Mouse (Mus musculus): ENCODE data around the gene Hist2h4. TPM values are rescaled to one million over a fixed set of nuclear protein-coding genes. Genes with fewer than 3 reads are reported as not detected.
A peak's percentile ranks its signal among the peaks of the same experiment; 100 is the strongest.

Hist2h4 gene
- total RNA-seq, 2 experiments from 2014 or later = 26.9 to 103 TPM

DNA sequence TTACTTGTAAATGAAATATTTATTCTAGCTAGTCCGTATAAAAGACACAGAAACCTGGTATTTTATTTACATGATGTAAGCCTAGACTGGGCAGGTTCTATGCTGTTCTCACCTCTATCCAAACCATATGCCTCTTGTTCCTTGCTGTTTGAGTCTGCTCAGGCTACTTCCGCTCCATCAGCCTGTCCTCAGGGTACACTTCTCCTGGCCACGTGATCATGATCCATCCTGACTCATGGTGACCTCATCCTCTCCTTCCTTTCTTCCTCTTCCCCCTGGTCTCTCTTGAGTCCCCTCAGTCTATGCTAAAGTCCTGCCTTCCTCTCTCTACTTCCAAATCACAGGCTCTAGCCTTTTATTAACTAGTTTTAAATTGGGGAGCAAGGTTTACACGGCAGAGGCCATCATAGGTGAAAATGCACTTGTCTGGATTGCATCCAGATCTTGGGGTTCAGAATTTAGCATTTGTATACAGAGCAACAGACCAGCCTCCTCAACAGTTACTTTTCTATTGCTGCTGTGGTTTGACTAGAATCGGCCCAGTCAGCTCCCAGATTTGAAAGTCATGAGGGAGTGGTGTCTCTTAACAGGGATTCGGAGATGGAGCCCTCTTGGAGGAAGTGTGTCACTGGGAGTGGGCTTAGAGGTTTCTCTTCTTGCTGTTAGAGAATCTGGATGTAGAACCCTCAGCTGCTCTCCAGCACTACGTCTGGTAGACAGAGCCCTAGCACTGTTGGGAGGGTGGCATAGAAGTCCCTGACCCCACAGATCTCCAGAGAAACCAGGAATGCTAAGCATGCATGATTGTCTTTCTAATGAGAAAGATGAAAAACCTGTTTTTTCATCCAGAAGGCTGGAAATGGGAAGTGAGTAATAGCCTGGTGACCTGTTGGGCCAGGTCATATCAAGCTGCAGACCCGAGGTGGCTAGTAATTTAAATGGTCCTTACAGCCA, 36.1 kb downstream of the Hist2h4 start:
- ATAC-seq (replicated peaks; ENCODE audit: poor library complexity, severe bottlenecking) = peak; percentile 87

DNA sequence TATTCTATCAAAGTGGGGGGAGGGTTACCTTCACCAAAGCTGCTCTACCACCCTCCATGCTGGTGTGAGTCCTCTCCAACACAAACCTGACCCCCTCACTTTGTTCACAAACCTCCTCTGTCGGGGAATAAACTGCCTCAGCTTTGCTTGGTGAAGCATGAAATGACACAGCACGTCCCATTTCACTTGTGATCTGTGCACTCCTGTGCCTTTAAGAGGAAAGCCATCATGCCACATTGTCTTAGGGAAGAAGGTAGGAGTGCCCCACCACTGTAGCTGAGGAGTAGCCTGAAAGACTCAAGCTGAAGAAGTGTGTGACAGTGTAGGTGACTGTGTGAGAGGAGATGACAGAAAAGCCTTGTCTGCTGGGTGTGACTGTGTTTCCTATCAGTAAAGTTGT, 37.7 kb downstream of the Hist2h4 start:
- no peak for ATAC-seq (replicated peaks; ENCODE audit: poor library complexity, severe bottlenecking)

DNA sequence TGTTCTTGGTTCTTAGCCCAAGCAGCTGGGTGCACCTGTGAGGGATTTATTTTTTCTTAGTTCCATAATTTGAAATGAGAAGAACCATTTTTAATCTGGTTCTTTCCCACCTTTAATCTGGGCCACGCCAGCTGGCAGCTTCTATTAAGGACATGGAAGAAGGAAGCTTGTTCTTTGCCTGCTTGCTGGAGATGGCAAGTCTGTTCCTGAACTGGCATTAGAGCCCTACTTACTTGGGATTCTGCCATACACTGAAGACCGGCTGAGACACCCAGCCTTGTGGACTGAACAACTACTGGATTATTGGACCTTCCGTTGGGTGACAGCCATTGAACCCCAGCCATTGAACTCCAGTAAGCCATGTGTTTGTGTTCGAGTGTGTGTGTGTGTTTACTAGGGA, 40.3 kb downstream of the Hist2h4 start:
- ATAC-seq (replicated peaks; ENCODE audit: poor library complexity, severe bottlenecking) = no peak

GRCm38 (mm10) chr3:96221640-96222038, 41.5 kb downstream of the Hist2h4 start:
- ATAC-seq (replicated peaks; ENCODE audit: poor library complexity, severe bottlenecking) = peak; percentile 0; the same call in 1 of the 2 replicates

GRCm38 (mm10) chr3:96220765-96221639, 42.1 kb downstream of the Hist2h4 start, which contains the start of the genes Hist2h2ac and Hist2h2be:
Hist2h2ac (minus strand) TSS chr3:96220880.
Hist2h2be (plus strand) TSS chr3:96221119.
- ATAC-seq (replicated peaks; ENCODE audit: poor library complexity, severe bottlenecking) = peak; percentile 78

GRCm38 (mm10) chr3:96220131-96220764, 42.9 kb downstream of the Hist2h4 start:
- ATAC-seq (replicated peaks; ENCODE audit: poor library complexity, severe bottlenecking) = peak; percentile 5; the same call in 1 of the 2 replicates

- peak; percentile 52 for ATAC-seq (replicated peaks; ENCODE audit: poor library complexity, severe bottlenecking)
These were observed 43.4 kb downstream of the Hist2h4 start, which contains the start of the genes Bola1 and Hist2h2ab for GRCm38 (mm10) chr3:96219661-96220130. Bola1 (minus strand) TSS chr3:96219709. Hist2h2ab (plus strand) TSS chr3:96219865.

DNA sequence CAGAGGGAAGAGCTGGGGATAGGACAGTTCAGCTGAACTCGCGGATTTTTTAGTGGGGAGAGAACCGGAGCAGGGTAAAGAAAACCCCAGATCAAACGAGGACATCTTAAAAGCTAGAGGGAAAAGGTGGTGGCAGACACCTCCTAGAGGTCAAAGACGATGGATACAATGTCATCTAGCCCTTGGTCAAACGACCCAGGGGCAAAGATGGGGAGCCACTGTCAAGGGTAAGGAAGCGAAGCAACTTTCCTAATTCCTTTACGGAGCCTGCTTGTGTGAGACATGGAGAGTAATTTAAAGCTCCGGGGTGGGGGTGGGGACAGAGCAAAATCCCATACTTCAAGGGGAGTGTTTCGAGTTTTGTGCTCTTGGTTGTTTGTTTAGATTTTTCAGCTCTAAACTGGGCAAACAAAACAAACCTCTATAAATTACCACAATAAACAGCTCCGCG, 43.9 kb downstream of the Hist2h4 start:
- ATAC-seq (replicated peaks; ENCODE audit: poor library complexity, severe bottlenecking) = 0 out of 2 replicates have a peak, but pooled peaks have one; percentile 10

Other genes starting within 250 kb of the Hist2h4 start
- 16.8 and 56.2 TPM in 2 replicates for gene Vps45, start 204.8 kb downstream of the Hist2h4 start, total RNA-seq (2014; fragmentation: Nextera tagmentation)
- 13.1 and 13.6 TPM in 2 replicates for gene Vps45, start 204.8 kb downstream of the Hist2h4 start, total RNA-seq (2017)
- 3.4 and 6.1 TPM in 2 replicates for gene Otud7b, start 158.8 kb downstream of the Hist2h4 start, total RNA-seq (2014; fragmentation: Nextera tagmentation)
- 8.8 and 12.5 TPM in 2 replicates for gene Otud7b, start 158.8 kb downstream of the Hist2h4 start, total RNA-seq (2017)
- gene Mtmr11, start 101.3 kb downstream of the Hist2h4 start, total RNA-seq (2014; fragmentation: Nextera tagmentation) = not detected in 2 replicates
- gene Mtmr11, start 101.3 kb downstream of the Hist2h4 start, total RNA-seq (2017) = 2.6 TPM in 1 of 2 replicates, not detected in the other
- gene Sf3b4, start 91.0 kb downstream of the Hist2h4 start, total RNA-seq (2014; fragmentation: Nextera tagmentation) = 94.6 and 123 TPM in 2 replicates
- gene Sf3b4, start 91.0 kb downstream of the Hist2h4 start, total RNA-seq (2017) = 18.4 and 22.7 TPM in 2 replicates
- 0.39 and 1.7 TPM in 2 replicates for gene Sv2a, start 82.2 kb downstream of the Hist2h4 start, total RNA-seq (2014; fragmentation: Nextera tagmentation)
- gene Sv2a, start 82.2 kb downstream of the Hist2h4 start, total RNA-seq (2017) = 0.21 and 1.7 TPM in 2 replicates
- 9.4 and 44.0 TPM in 2 replicates for gene Bola1, start 43.6 kb downstream of the Hist2h4 start, total RNA-seq (2014; fragmentation: Nextera tagmentation)
- 45.3 and 56.0 TPM in 2 replicates for gene Bola1, start 43.6 kb downstream of the Hist2h4 start, total RNA-seq (2017)
- 2.9 and 4.4 TPM in 2 replicates for gene Hist2h2ab, start 43.4 kb downstream of the Hist2h4 start, total RNA-seq (2014; fragmentation: Nextera tagmentation)
- 239 TPM in 2 replicates for gene Hist2h2ab, start 43.4 kb downstream of the Hist2h4 start, total RNA-seq (2017)
- 11.4 and 41.6 TPM in 2 replicates for gene Hist2h2ac, start 42.4 kb downstream of the Hist2h4 start, total RNA-seq (2014; fragmentation: Nextera tagmentation)
- 2,701 and 3,178 TPM in 2 replicates for gene Hist2h2ac, start 42.4 kb downstream of the Hist2h4 start, total RNA-seq (2017)
- gene Hist2h2be, start 42.2 kb downstream of the Hist2h4 start, total RNA-seq (2014; fragmentation: Nextera tagmentation) = 5.1 and 11.2 TPM in 2 replicates
- gene Hist2h2be, start 42.2 kb downstream of the Hist2h4 start, total RNA-seq (2017) = 3.3 and 4.4 TPM in 2 replicates
- 35.5 and 102 TPM in 2 replicates for gene Hist2h3c2, start 24.2 kb downstream of the Hist2h4 start, total RNA-seq (2014; fragmentation: Nextera tagmentation)
- 160 and 202 TPM in 2 replicates for gene Hist2h3c2, start 24.2 kb downstream of the Hist2h4 start, total RNA-seq (2017)
- 22.0 TPM in 1 of 2 replicates, not detected in the other for gene Hist2h2aa2, start 23.0 kb downstream of the Hist2h4 start, total RNA-seq (2014; fragmentation: Nextera tagmentation)
- 5,007 TPM in 1 of 2 replicates, not detected in the other for gene Hist2h2aa2, start 23.0 kb downstream of the Hist2h4 start, total RNA-seq (2017)
- gene Hist2h2aa1, start 17.8 kb downstream of the Hist2h4 start, total RNA-seq (2014; fragmentation: Nextera tagmentation) = 15.5 and 20.3 TPM in 2 replicates
- 5,091 and 8,727 TPM in 2 replicates for gene Hist2h2aa1, start 17.8 kb downstream of the Hist2h4 start, total RNA-seq (2017)
- 2.6 TPM in 1 of 2 replicates, not detected in the other for gene Hist2h3c1, start 16.6 kb downstream of the Hist2h4 start, total RNA-seq (2014; fragmentation: Nextera tagmentation)
- gene Hist2h3c1, start 16.6 kb downstream of the Hist2h4 start, total RNA-seq (2017) = 3.9 TPM in 1 of 2 replicates, not detected in the other
- gene Hist2h3b, start 5.3 kb upstream of the Hist2h4 start, total RNA-seq (2014; fragmentation: Nextera tagmentation) = 61.4 and 193 TPM in 2 replicates
- gene Hist2h3b, start 5.3 kb upstream of the Hist2h4 start, total RNA-seq (2017) = 408 and 566 TPM in 2 replicates
- gene Hist2h2bb, start 6.4 kb upstream of the Hist2h4 start, total RNA-seq (2014; fragmentation: Nextera tagmentation) = 530 and 902 TPM in 2 replicates
- 6,305 and 6,740 TPM in 2 replicates for gene Hist2h2bb, start 6.4 kb upstream of the Hist2h4 start, total RNA-seq (2017)
- not detected in 2 replicates for gene Fcgr1, start 30.7 kb upstream of the Hist2h4 start, total RNA-seq (2014; fragmentation: Nextera tagmentation)
- 0.04 and 4.6 TPM in 2 replicates for gene Fcgr1, start 30.7 kb upstream of the Hist2h4 start, total RNA-seq (2017)
- gene BC107364, start 189.0 kb upstream of the Hist2h4 start, total RNA-seq (2014; fragmentation: Nextera tagmentation) = not detected in 2 replicates
- not detected in 2 replicates for gene BC107364, start 189.0 kb upstream of the Hist2h4 start, total RNA-seq (2017)